Mouse (Mus musculus) ES-E14 (cell line): ENCODE measurements around the gene Cr1l. TPM values are rescaled to one million over a fixed set of nuclear protein-coding genes. Genes with fewer than 3 reads are reported as not detected.
A peak's percentile ranks its signal among the peaks of the same experiment; 100 is the strongest.

Experiments used
- DNase-seq: peaks from one replicate; pipeline ENCODE4 v3.0.0-alpha.2; 2013; ENCODE audit warnings: low read depth, low spot score
- H3K27ac ChIP-seq: 2 replicates; pipeline ENCODE4 v1.5.1; 2012; ENCODE audit warnings: low read depth, mild to moderate bottlenecking, low read length, moderate library complexity, mixed read lengths; ENCODE audit not compliant: poor library complexity, insufficient read depth, severe bottlenecking
- H3K36me3 ChIP-seq: 2 replicates; pipeline ENCODE4 v1.6.1; 2012; ENCODE audit warnings: mild to moderate bottlenecking, low read length, moderate library complexity, mixed read lengths; ENCODE audit not compliant: control insufficient read depth, poor library complexity, insufficient read depth, severe bottlenecking
- H3K4me1 ChIP-seq, 2 experiments: fragments of 150-350 bp in 1 of 2; sonication (generic) in 1 of 2; 2 replicates each; pipeline ENCODE4 v1.6.1; 2012; ENCODE audit warnings: low read length in 2 of 2, mild to moderate bottlenecking in 1 of 2, mixed read lengths in 1 of 2; ENCODE audit not compliant: control insufficient read depth in 2 of 2, insufficient read depth in 2 of 2, poor library complexity in 1 of 2
- H3K4me3 ChIP-seq, 2 experiments: fragments of 150-350 bp in 1 of 2; sonication (generic) in 1 of 2; 2 replicates each; pipeline ENCODE4 v1.5.1; 2012; ENCODE audit warnings: low read length in 2 of 2, low read depth in 1 of 2, mild to moderate bottlenecking in 1 of 2, mixed read lengths in 1 of 2; ENCODE audit not compliant: insufficient read depth in 1 of 2, poor library complexity in 1 of 2, severe bottlenecking in 1 of 2
- H3K9ac ChIP-seq: 2 replicates; pipeline ENCODE4 v1.6.1; 2012; ENCODE audit warnings: low read depth, mild to moderate bottlenecking, low read length, mixed read lengths; ENCODE audit not compliant: poor library complexity, insufficient read depth, severe bottlenecking
- H3K9me3 ChIP-seq: fragments of 150-350 bp; sonication (generic); 2 replicates; pipeline ENCODE4 v1.6.1; 2012; ENCODE audit warnings: low read depth, mild to moderate bottlenecking, low read length; ENCODE audit not compliant: control insufficient read depth, insufficient read depth
- CHD2 ChIP-seq: IDR thresholded peaks from 2 replicates; pipeline ENCODE4 v1.6.1; 2014; ENCODE audit warnings: mild to moderate bottlenecking, low read depth, low read length, inconsistent platforms
- HCFC1 ChIP-seq: IDR thresholded peaks from 2 replicates; pipeline ENCODE4 v1.6.1; 2012; ENCODE audit warnings: low read length, inconsistent platforms, borderline replicate concordance; ENCODE audit not compliant: insufficient read depth
- MAFK ChIP-seq: IDR thresholded peaks from 2 replicates; pipeline ENCODE4 v1.6.1; 2014; ENCODE audit warnings: mild to moderate bottlenecking, low read depth, low read length, inconsistent platforms; ENCODE audit not compliant: insufficient read depth
- ZC3H11A ChIP-seq: IDR thresholded peaks from 2 replicates; pipeline ENCODE4 v1.6.1; 2012; ENCODE audit warnings: low read depth, mild to moderate bottlenecking, inconsistent platforms, low read length, borderline replicate concordance
- ZNF384 ChIP-seq: IDR thresholded peaks from 2 replicates; pipeline ENCODE4 v1.6.1; 2012; ENCODE audit warnings: low read depth, low read length, inconsistent platforms
- in situ Hi-C, 2 experiments: fragments of 600-800 bp; cut with MboI; formaldehyde crosslinking; loops; one replicate each; pipeline ENCODE4 v1.15.1; 2025; ENCODE audit warnings: low sequenced_read_pairs in 2 of 2, inconsistent platforms in 1 of 2; ENCODE audit not compliant: unreplicated experiment in 2 of 2
- total RNA-seq: library from RNA; depleted of rRNA; stranded (reverse); fragments of 300-350 nt; gene quantifications from 2 replicates; pipeline ENCODE4 v1.2.3, GENCODE M21; 2012

Cr1l gene
- total RNA-seq, 1 experiment, result 69.3 TPM

GRCm38 (mm10) chr1:195131675-195132015 lies 259 bp upstream of the Cr1l start:
- TF ChIP-seq ZC3H11A (no peak), MAFK (no peak), HCFC1 (no peak), CHD2 (no peak), ZNF384 (no peak)
- Histone ChIP-seq H3K27ac (no peak overlapping the region), H3K36me3 (no peaks in the 10 kb centered on the region), H3K9me3 (no peaks in the 10 kb centered on the region), H3K4me1 (no peaks in the 10 kb centered on the region), H3K9ac (no peak overlapping the region), H3K4me3 (peak overlapping the region; percentile 75 to 84; a peak in 3 of 4 replicates)
- in situ Hi-C loops, result no loop called here
- no peak for DNase-seq

DNA sequence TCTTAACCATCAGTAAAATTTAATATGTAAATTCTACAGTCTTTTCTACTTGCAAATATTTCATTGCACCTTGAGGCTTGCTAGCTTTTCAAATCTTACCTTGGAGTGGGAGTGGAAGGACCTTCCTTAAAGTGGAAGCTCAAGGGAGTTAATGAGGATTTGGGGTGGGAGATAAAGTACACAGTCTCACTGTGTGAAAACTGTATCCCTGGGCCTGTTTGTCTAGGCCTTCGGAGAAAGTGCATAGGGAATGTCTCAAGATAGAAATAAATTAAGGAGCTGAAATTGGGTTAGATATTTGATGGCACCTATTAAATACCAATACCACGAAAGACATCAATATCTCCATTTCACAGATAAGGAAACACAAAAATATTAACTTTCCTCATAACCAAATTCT lies 907 bp downstream of the Cr1l start:
- no peak for DNase-seq
- no peaks in the 10 kb centered on the region for H3K4me1 ChIP-seq

DNA sequence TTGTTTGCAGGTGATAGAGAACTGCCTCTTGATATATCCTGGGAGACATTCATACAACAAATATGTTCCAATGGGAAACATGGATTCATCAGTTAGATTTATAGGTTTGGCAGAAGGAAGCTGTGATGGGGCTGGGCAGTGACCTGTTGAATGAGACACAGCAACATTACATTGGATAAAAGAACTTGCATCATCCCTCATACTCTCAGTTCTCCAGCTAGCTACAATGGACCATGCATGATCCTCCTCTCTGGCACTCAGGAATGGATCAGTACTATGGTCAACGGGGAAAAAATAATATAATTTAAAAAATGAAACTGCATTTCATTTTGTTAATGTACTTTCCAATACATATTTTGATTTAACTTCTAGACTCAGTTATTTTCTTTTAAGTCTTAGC lies 1.5 kb downstream of the Cr1l start:
- Histone ChIP-seq H3K9me3 (no peaks in the 10 kb centered on the region), H3K4me1 (no peaks in the 10 kb centered on the region), H3K9ac (no peak overlapping the region), H3K4me3 (no peak overlapping the region), H3K27ac (no peak overlapping the region), H3K36me3 (no peaks in the 10 kb centered on the region; the same call in 1 of the 2 replicates)
- in situ Hi-C loops, result no loop called here
- no peak for DNase-seq
- no peak for TF ChIP-seq ZNF384
- TF ChIP-seq MAFK, result no peak
- no peak for TF ChIP-seq CHD2
- TF ChIP-seq ZC3H11A, result no peak
- no peak for TF ChIP-seq HCFC1

More for the DNA sequence above, 907 bp downstream of the Cr1l start:
- in situ Hi-C loops, result no loop called here
- Histone ChIP-seq H3K9ac (peak overlapping the region; percentile 91), H3K27ac (no peak overlapping the region), H3K9me3 (no peaks in the 10 kb centered on the region), H3K36me3 (no peaks in the 10 kb centered on the region; the same call in 1 of the 2 replicates), H3K4me3 (peak overlapping the region; percentile 75 to 84)
- no peak for TF ChIP-seq CHD2
- TF ChIP-seq ZC3H11A, result no peak
- no peak for TF ChIP-seq MAFK
- no peak for TF ChIP-seq HCFC1
- TF ChIP-seq ZNF384, result no peak

DNA sequence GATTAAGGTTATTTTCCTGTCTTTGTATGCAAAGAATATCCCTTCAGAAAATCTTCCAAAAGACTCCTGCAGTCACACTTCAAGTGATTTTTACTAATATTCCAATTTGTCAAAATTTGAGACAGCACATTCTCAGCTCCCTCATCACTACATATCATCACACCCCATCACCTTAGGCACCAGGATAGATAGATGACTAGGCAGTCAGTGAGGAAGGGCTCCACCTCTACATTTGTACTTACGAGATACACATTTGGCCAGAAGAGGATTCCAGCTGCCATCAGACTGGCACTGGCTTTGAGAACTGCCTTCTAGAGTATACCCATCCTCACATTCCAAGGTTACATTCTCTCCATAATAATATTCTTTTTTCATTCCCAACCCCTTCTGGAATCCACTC lies 17.0 kb downstream of the Cr1l start:
- DNase-seq, result no peak
- H3K4me3 ChIP-seq, result no peak overlapping the region
- no peak overlapping the region for H3K9ac ChIP-seq
- no peak overlapping the region for H3K27ac ChIP-seq
- H3K9me3 ChIP-seq, result no peaks in the 10 kb centered on the region
- TF ChIP-seq ZNF384 (no peak), MAFK (no peak), ZC3H11A (no peak), HCFC1 (no peak), CHD2 (no peak)
- H3K4me1 ChIP-seq, result no peaks in the 10 kb centered on the region
- in situ Hi-C loops, result no loop called here
- no peaks in the 10 kb centered on the region; the same call in 1 of the 2 replicates for H3K36me3 ChIP-seq

DNA sequence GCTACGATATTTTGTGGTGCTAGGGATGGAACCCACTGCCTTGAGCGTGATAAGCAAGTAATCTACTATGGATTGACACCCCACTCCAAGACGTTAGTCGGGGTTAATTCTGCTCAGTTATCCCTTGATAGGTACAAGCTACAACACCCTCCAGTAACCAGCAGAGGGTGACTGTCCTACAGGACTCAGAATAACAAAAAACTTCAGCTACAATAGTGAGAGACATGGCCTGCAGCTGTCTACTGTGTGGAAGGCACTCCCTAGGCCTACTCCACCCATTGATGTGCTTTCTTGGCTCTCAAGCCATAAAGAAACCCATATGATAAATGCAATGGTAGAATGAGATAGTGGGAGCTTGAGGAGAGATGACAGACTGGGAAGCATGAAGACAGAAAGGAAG lies 17.8 kb downstream of the Cr1l start:
- no peak overlapping the region for H3K4me3 ChIP-seq
- no peaks in the 10 kb centered on the region for H3K4me1 ChIP-seq
- H3K9ac ChIP-seq, result no peak overlapping the region
- H3K36me3 ChIP-seq, result no peaks in the 10 kb centered on the region; the same call in 1 of the 2 replicates
- H3K9me3 ChIP-seq, result no peaks in the 10 kb centered on the region
- no peak overlapping the region for H3K27ac ChIP-seq
- in situ Hi-C loops, result no loop called here
- DNase-seq, result no peak
- TF ChIP-seq CHD2, result no peak
